Mouse (Mus musculus): Measurements from ENCODE around the gene Jmjd1c. TPM values are rescaled to one million over a fixed set of nuclear protein-coding genes. Genes with fewer than 3 reads are reported as not detected.

Gene Jmjd1c
- polyA plus RNA-seq, 1 experiment from 2014 or later = 10.3 TPM

- Histone ChIP-seq H3K9me3 (replicated peaks) (no peaks in the 10 kb centered on the region), H3K27me3 (no peaks in the 10 kb centered on the region), H3K9ac (no peak overlapping the region), H3K36me3 (replicated peaks) (no peaks in the 10 kb centered on the region), H3K4me3 (replicated peaks) (no peak overlapping the region), H3K4me1 (replicated peaks) (peaks cover 21% of the 10 kb centered on the region; the same call in 1 of the 2 replicates), H3K4me2 (no peak overlapping the region), H3K27ac (replicated peaks) (no peak overlapping the region)
- ATAC-seq (ENCODE audit: insufficient read depth) = no peak
- 52% methylated on average over 7 of the region's 7 CpGs for WGBS (ENCODE audit: insufficient replicate concordance)
These were observed 23.4 kb downstream of the Jmjd1c start for GRCm38 (mm10) chr10:67119291-67119690.

- H3K36me3 ChIP-seq (replicated peaks) = no peaks in the 10 kb centered on the region
- peaks cover 21% of the 10 kb centered on the region; the same call in 1 of the 2 replicates for H3K4me1 ChIP-seq (replicated peaks)
- no peak overlapping the region for H3K4me2 ChIP-seq
- WGBS (ENCODE audit: insufficient replicate concordance) = 47% methylated on average over 4 of the region's 4 CpGs
- H3K9me3 ChIP-seq (replicated peaks) = no peaks in the 10 kb centered on the region
- ATAC-seq (ENCODE audit: insufficient read depth) = no peak
- H3K9ac ChIP-seq = no peak overlapping the region
- no peak overlapping the region for H3K27ac ChIP-seq (replicated peaks)
- H3K27me3 ChIP-seq = peaks cover 7% of the 10 kb centered on the region
- H3K4me3 ChIP-seq (replicated peaks) = no peak overlapping the region
These were observed 24.3 kb downstream of the Jmjd1c start for GRCm38 (mm10) chr10:67120180-67120579.

GRCm38 (mm10) chr10:67120640-67121039 is 24.7 kb downstream of the Jmjd1c start:
- 77% methylated on average over 2 of the region's 2 CpGs for WGBS (ENCODE audit: insufficient replicate concordance)
- H3K9me3 ChIP-seq (replicated peaks) = no peaks in the 10 kb centered on the region
- peaks cover 16% of the 10 kb centered on the region; the same call in 1 of the 2 replicates for H3K4me1 ChIP-seq (replicated peaks)
- no peak overlapping the region for H3K27ac ChIP-seq (replicated peaks)
- H3K36me3 ChIP-seq (replicated peaks) = no peaks in the 10 kb centered on the region
- ATAC-seq (ENCODE audit: insufficient read depth) = no peak
- no peak overlapping the region for H3K9ac ChIP-seq
- no peak overlapping the region for H3K4me2 ChIP-seq
- no peak overlapping the region for H3K4me3 ChIP-seq (replicated peaks)
- H3K27me3 ChIP-seq = peaks cover 12% of the 10 kb centered on the region

GRCm38 (mm10) chr10:67123756-67124155 is 27.8 kb downstream of the Jmjd1c start:
- no peaks in the 10 kb centered on the region for H3K36me3 ChIP-seq (replicated peaks)
- 27% methylated on average over 2 of the region's 2 CpGs for WGBS (ENCODE audit: insufficient replicate concordance)
- no peak overlapping the region for H3K27ac ChIP-seq (replicated peaks)
- H3K4me3 ChIP-seq (replicated peaks) = no peak overlapping the region
- no peaks in the 10 kb centered on the region for H3K9me3 ChIP-seq (replicated peaks)
- H3K27me3 ChIP-seq = peaks cover 41% of the 10 kb centered on the region
- no peak overlapping the region for H3K4me2 ChIP-seq
- peaks cover 28% of the 10 kb centered on the region for H3K4me1 ChIP-seq (replicated peaks)
- ATAC-seq (ENCODE audit: insufficient read depth) = no peak
- H3K9ac ChIP-seq = no peak overlapping the region

DNA sequence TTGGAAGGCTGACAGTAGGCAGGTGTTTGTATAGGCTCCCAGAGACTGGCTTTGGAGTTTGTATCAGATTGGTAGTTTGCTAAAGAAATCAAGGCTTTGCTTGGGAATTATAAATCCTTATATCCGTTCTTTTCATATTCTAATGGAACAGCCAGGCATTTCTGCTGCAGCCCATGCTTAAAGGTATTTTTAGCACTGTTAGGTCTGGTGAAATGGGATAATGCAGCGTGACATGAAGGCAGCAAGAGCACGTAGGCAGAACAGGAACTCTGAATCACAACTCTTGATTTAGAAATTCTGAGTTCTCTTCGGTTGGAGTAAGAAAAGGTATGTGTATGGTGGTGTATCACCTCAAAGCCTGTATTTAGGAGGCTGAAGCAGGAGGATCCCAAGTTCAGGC is 28.2 kb downstream of the Jmjd1c start:
- peaks cover 27% of the 10 kb centered on the region for H3K4me1 ChIP-seq (replicated peaks)
- H3K27ac ChIP-seq (replicated peaks) = no peak overlapping the region
- ATAC-seq (ENCODE audit: insufficient read depth) = no peak
- WGBS (ENCODE audit: insufficient replicate concordance) = 54% methylated on average over 4 of the region's 4 CpGs
- H3K4me2 ChIP-seq = no peak overlapping the region
- no peaks in the 10 kb centered on the region for H3K36me3 ChIP-seq (replicated peaks)
- H3K9ac ChIP-seq = no peak overlapping the region
- H3K9me3 ChIP-seq (replicated peaks) = no peaks in the 10 kb centered on the region
- H3K27me3 ChIP-seq = peaks cover 44% of the 10 kb centered on the region
- no peak overlapping the region for H3K4me3 ChIP-seq (replicated peaks)

DNA sequence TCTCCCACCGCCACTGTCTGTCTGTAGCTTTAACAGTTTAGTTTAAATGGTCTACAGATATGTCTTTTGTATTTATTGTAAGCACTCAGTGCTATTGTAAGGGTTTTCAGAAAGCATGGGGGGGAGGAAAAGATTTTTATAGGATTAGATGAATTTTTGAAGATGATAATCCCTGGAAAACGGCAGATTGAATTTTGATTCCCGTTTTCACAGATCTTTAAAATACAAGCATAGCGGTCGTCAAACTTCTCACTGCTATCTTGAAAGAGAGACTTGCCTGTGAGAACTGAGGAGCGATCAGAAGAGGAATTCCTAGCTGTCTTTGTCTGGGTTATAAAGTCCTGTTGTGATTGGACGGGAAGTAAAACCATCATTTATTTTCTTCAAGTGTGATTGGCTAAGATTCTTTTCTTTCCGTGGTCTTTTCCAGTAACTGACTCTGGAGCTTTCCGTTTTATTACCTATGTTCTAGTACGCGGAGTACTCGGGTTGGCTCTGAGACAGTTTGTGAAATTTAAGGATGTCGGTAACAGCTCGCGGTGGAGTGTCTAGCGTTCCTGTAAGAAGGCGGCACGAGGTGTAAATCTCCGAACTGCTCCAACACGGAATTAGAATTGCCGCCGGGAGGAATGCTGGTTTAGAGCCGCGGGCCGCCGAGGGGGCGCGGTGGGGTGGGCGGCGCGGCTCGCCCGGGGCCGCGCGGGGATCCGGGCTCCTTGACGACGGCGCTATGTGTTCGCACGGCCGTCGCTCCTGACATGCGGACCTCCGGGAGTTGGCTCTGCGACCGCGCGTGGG is 30.3 kb downstream of the Jmjd1c start:
- peaks cover 19% of the 10 kb centered on the region for H3K4me1 ChIP-seq (replicated peaks)
- peak; percentile 18; the same call in 1 of the 2 replicates for ATAC-seq (ENCODE audit: insufficient read depth)
- 2% methylated on average over 50 of the region's 50 CpGs for WGBS (ENCODE audit: insufficient replicate concordance)

GRCm38 (mm10) chr10:67126859-67127758 is 31.2 kb downstream of the Jmjd1c start:
- peak overlapping the region; percentile 34; the same call in 1 of the 2 replicates for H3K27ac ChIP-seq (replicated peaks)
- peak overlapping the region; percentile 93 for H3K4me2 ChIP-seq
- H3K36me3 ChIP-seq (replicated peaks) = no peaks in the 10 kb centered on the region
- H3K9ac ChIP-seq = peak overlapping the region; percentile 64
- no peaks in the 10 kb centered on the region for H3K9me3 ChIP-seq (replicated peaks)
- H3K27me3 ChIP-seq = peaks cover 44% of the 10 kb centered on the region
- ATAC-seq (ENCODE audit: insufficient read depth) = peak; percentile 68
- peak overlapping the region; percentile 70 for H3K4me3 ChIP-seq (replicated peaks)
- peaks cover 21% of the 10 kb centered on the region for H3K4me1 ChIP-seq (replicated peaks)
- WGBS (ENCODE audit: insufficient replicate concordance) = under 1% methylated on average over 103 of the region's 115 CpGs

More for the DNA sequence above, 30.3 kb downstream of the Jmjd1c start:
- peaks cover 44% of the 10 kb centered on the region for H3K27me3 ChIP-seq
- H3K9ac ChIP-seq = peak overlapping the region; percentile 64
- H3K4me2 ChIP-seq = peak overlapping the region; percentile 93
- H3K4me3 ChIP-seq (replicated peaks) = peak overlapping the region; percentile 70
- no peaks in the 10 kb centered on the region for H3K9me3 ChIP-seq (replicated peaks)
- no peaks in the 10 kb centered on the region for H3K36me3 ChIP-seq (replicated peaks)
- peak overlapping the region; percentile 34; the same call in 1 of the 2 replicates for H3K27ac ChIP-seq (replicated peaks)

DNA sequence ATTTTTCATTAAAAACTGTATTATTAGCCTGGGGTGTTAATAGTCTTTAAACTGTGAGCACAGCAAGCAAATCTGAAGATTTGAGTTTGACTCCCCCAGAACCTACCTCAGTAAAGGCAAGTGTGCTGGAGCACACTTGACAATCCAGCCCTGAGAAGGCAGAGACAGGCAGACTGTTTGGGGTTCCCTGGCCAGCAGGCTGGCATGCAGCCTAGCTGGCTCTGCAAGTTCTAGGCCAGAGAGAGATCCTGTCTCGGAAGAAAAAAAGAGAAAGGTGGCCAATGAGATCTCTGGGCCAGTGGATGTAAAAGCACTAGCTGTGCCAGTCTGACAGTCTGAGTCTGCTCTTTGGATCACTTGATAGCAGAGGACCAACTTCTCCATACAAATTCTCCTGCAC is 33.6 kb downstream of the Jmjd1c start:
- 77% methylated on average over 1 of the region's 1 CpGs for WGBS (ENCODE audit: insufficient replicate concordance)
- H3K4me3 ChIP-seq (replicated peaks) = no peak overlapping the region
- no peaks in the 10 kb centered on the region for H3K36me3 ChIP-seq (replicated peaks)
- peaks cover 21% of the 10 kb centered on the region for H3K4me1 ChIP-seq (replicated peaks)
- H3K4me2 ChIP-seq = no peak overlapping the region
- no peak overlapping the region for H3K9ac ChIP-seq
- H3K27me3 ChIP-seq = peaks cover 42% of the 10 kb centered on the region
- no peaks in the 10 kb centered on the region for H3K9me3 ChIP-seq (replicated peaks)
- H3K27ac ChIP-seq (replicated peaks) = no peak overlapping the region
- no peak for ATAC-seq (ENCODE audit: insufficient read depth)

DNA sequence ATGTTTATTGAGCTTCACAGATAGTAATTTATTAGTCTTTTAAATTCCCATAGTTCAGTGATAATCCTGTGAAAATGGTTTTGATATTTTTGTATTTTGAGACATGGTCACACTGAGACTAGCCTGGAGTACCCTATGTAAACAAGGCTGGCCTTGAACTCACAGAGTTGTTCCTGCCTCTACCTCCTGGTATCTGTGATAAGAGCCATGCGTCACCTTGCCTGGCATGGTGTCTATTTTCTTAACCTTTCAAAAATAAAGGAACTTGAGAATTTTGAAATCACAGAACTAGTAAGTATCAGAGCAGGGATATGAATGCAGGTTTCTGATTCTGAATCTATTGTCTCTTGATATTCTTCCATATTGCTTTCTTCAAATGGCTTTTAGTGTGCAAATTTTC is 35.8 kb downstream of the Jmjd1c start:
- no peak for ATAC-seq (ENCODE audit: insufficient read depth)
- no peak overlapping the region for H3K9ac ChIP-seq
- H3K27ac ChIP-seq (replicated peaks) = no peak overlapping the region
- no peak overlapping the region for H3K4me2 ChIP-seq
- no peaks in the 10 kb centered on the region for H3K36me3 ChIP-seq (replicated peaks)
- 26% methylated on average over 1 of the region's 1 CpGs for WGBS (ENCODE audit: insufficient replicate concordance)
- H3K27me3 ChIP-seq = peaks cover 22% of the 10 kb centered on the region
- H3K9me3 ChIP-seq (replicated peaks) = no peaks in the 10 kb centered on the region
- no peak overlapping the region for H3K4me3 ChIP-seq (replicated peaks)
- peaks cover 16% of the 10 kb centered on the region; the same call in 1 of the 2 replicates for H3K4me1 ChIP-seq (replicated peaks)

DNA sequence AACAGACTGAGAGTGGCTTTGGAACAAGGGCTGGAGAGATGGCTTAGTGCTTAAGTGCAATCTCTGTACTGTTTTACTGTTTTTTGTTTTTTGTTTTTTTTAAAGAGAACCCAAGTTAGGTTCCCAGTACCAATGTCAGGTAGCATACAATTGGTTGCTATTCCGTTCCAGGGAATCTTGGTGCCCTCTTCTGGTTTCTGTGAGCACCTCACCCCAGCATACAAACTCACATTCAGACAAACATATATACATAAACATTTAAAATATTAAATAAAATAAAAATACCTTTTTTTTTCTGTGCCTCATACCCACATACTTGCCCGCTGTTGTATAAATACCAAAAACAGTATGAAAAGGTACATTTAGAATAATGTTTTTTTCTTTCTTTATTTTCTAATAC is 38.4 kb downstream of the Jmjd1c start:
- no peak for ATAC-seq (ENCODE audit: insufficient read depth)
- no peaks in the 10 kb centered on the region for H3K27me3 ChIP-seq
- WGBS (ENCODE audit: insufficient replicate concordance) = 74% methylated on average over 2 of the region's 2 CpGs
- no peak overlapping the region for H3K9ac ChIP-seq
- H3K4me1 ChIP-seq (replicated peaks) = peaks cover 4% of the 10 kb centered on the region; the same call in 1 of the 2 replicates
- H3K4me3 ChIP-seq (replicated peaks) = no peak overlapping the region
- no peaks in the 10 kb centered on the region for H3K9me3 ChIP-seq (replicated peaks)
- no peak overlapping the region for H3K4me2 ChIP-seq
- no peaks in the 10 kb centered on the region for H3K36me3 ChIP-seq (replicated peaks)
- H3K27ac ChIP-seq (replicated peaks) = no peak overlapping the region

DNA sequence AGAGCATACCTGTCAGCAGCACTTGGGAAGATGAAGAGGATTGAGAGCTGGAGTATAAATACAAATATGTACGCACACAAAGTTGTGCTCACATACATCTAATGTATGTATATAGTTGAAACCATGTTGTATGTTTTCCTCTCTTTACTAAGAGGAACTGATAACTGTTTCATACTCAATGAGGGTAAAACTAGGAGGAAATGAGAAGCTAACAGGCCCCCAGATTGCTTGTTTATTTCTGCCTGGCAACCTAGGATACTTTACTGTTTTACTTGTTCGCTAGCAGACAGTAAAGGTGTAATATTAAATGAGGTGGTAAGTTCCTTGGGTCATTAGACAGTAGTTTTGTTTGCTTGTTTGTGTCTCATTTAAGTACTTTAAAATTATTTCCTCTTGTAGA is 41.5 kb downstream of the Jmjd1c start:
- no peak for ATAC-seq (ENCODE audit: insufficient read depth)
- no peaks in the 10 kb centered on the region for H3K27me3 ChIP-seq
- H3K9me3 ChIP-seq (replicated peaks) = no peaks in the 10 kb centered on the region
- 77% methylated on average over 2 of the region's 2 CpGs for WGBS (ENCODE audit: insufficient replicate concordance)
- H3K4me3 ChIP-seq (replicated peaks) = no peak overlapping the region
- 0 out of 2 replicates have a peak, but pooled peaks cover 2% of the 10 kb centered on the region for H3K4me1 ChIP-seq (replicated peaks)
- no peak overlapping the region for H3K4me2 ChIP-seq
- H3K27ac ChIP-seq (replicated peaks) = no peak overlapping the region
- no peaks in the 10 kb centered on the region for H3K36me3 ChIP-seq (replicated peaks)
- no peak overlapping the region for H3K9ac ChIP-seq

All from liver, embryonic 15.5 days (tissue).